Mouse (Mus musculus): Measurements from ENCODE around the gene Rrp1. TPM values are rescaled to one million over a fixed set of nuclear protein-coding genes. Genes with fewer than 3 reads are reported as not detected.
A peak's percentile ranks its signal among the peaks of the same experiment; 100 is the strongest.
"Not testable (repeated sequence)": the region's sequence is repeated elsewhere in the genome, so short reads cannot be mapped to it uniquely, and the experiment has no call there.

Rrp1 gene
- total and polyA plus RNA-seq, 3 experiments, result 273 to 417 TPM; not detected in 1

- H3K9ac ChIP-seq (ENCODE audit: control insufficient read depth, low read depth, low read length, poor library complexity, severe bottlenecking), result no peak overlapping the region
- no peaks in the 10 kb centered on the region for H3K79me2 ChIP-seq (ENCODE audit: control insufficient read depth, insufficient read depth, low read length, poor library complexity)
- H3K9me3 ChIP-seq (replicated peaks; ENCODE audit: insufficient read depth, low read length), result no peaks in the 10 kb centered on the region
- H3K4me3 ChIP-seq (ENCODE audit: control insufficient read depth in 1 of 2, insufficient read depth in 1 of 2, low read depth in 2 of 2, low read length in 2 of 2), result no peak overlapping the region
- no peak for DNase-seq (ENCODE audit: low read depth, low spot score)
- peaks cover 3 to 11% of the 10 kb centered on the region in 2 experiments; a peak in 3 of 4 replicates for H3K27me3 ChIP-seq (ENCODE audit: control insufficient read depth in 1 of 2, insufficient read depth in 2 of 2, low read length in 2 of 2)
- TF ChIP-seq CHD1 (IDR thresholded peaks at IDR 0.05; ENCODE audit: low read depth, low read length), result no peak
- TF ChIP-seq TBP (IDR thresholded peaks at IDR 0.05; ENCODE audit: low read depth, low read length), result no peak
- TF ChIP-seq TAL1 (IDR thresholded peaks at IDR 0.05; ENCODE audit: low read length), result no peak
- no peak for TF ChIP-seq USF2 (IDR thresholded peaks at IDR 0.05; ENCODE audit: borderline replicate concordance in 1 of 2, insufficient read depth in 1 of 2, low read depth in 1 of 2, low read length in 2 of 2)
- no peak for TF ChIP-seq GATA1 (IDR thresholded peaks at IDR 0.05; ENCODE audit: low read depth, low read length)
- TF ChIP-seq UBTF (IDR thresholded peaks at IDR 0.05; ENCODE audit: borderline replicate concordance, insufficient read depth, low read depth, low read length), result no peak
- no peak for TF ChIP-seq POLR2AphosphoS5 (IDR thresholded peaks at IDR 0.05; ENCODE audit: borderline replicate concordance, low read depth, low read length)
- TF ChIP-seq RCOR1 (IDR thresholded peaks at IDR 0.05; ENCODE audit: low read depth, low read length), result no peak
- TF ChIP-seq POLR2AphosphoS2 (IDR thresholded peaks at IDR 0.05; ENCODE audit: low read length), result no peak
- no peak for TF ChIP-seq USF1 (IDR thresholded peaks at IDR 0.05; ENCODE audit: low read depth, low read length)
- TF ChIP-seq MYB (IDR thresholded peaks at IDR 0.05; ENCODE audit: low read depth, low read length), result no peak
- TF ChIP-seq EP300 (IDR thresholded peaks at IDR 0.05; ENCODE audit: low read depth in 1 of 2, low read length in 2 of 2), result no peak
- TF ChIP-seq KAT2A (conservative IDR thresholded peaks at IDR 0.05; ENCODE audit: low read depth, low read length), result no peak
- no peaks in the 10 kb centered on the region; a peak in 1 of 4 replicates for H3K36me3 ChIP-seq (ENCODE audit: control insufficient read depth in 1 of 2, insufficient read depth in 2 of 2, low read length in 2 of 2)
- H3K4me1 ChIP-seq (ENCODE audit: control insufficient read depth in 1 of 2, insufficient read depth in 2 of 2, low read length in 2 of 2), result no peaks in the 10 kb centered on the region; a peak in 1 of 4 replicates
- H3K27ac ChIP-seq (ENCODE audit: control insufficient read depth, low read depth, low read length), result no peak overlapping the region
Observed at GRCm38 (mm10) chr10:78360290-78360711, 52.5 kb downstream of the Rrp1 start.

GRCm38 (mm10) chr10:78358999-78359398 is 53.8 kb downstream of the Rrp1 start:
- TF ChIP-seq CTCF (IDR thresholded peaks at IDR 0.05 in 2 of 3, conservative IDR thresholded peaks at IDR 0.05 in 1 of 3; ENCODE audit: control insufficient read depth in 1 of 3, insufficient read depth in 1 of 3, low read depth in 2 of 3, low read length in 3 of 3, poor library complexity in 1 of 3, severe bottlenecking in 1 of 3), result peak in 2 of 3 experiments; percentile 2 to 18; a peak in 1 of 6 replicates
- TF ChIP-seq SMC3 (IDR thresholded peaks at IDR 0.05; ENCODE audit: low read depth, low read length), result 0 out of 2 replicates have a peak, but pooled peaks have one; percentile 6
- not testable (repeated sequence) for H3K36me3 ChIP-seq (ENCODE audit: control insufficient read depth in 1 of 2, insufficient read depth in 2 of 2, low read length in 2 of 2); H3K4me3 ChIP-seq (ENCODE audit: control insufficient read depth in 1 of 2, insufficient read depth in 1 of 2, low read depth in 2 of 2, low read length in 2 of 2); H3K79me2 ChIP-seq (ENCODE audit: control insufficient read depth, insufficient read depth, low read length, poor library complexity); H3K9ac ChIP-seq (ENCODE audit: control insufficient read depth, low read depth, low read length, poor library complexity, severe bottlenecking); H3K27ac ChIP-seq (ENCODE audit: control insufficient read depth, low read depth, low read length); H3K9me3 ChIP-seq (replicated peaks; ENCODE audit: insufficient read depth, low read length); DNase-seq (ENCODE audit: low read depth, low spot score); H3K4me1 ChIP-seq (ENCODE audit: control insufficient read depth in 1 of 2, insufficient read depth in 2 of 2, low read length in 2 of 2)
- H3K27me3 ChIP-seq (ENCODE audit: control insufficient read depth in 1 of 2, insufficient read depth in 2 of 2, low read length in 2 of 2), result peaks cover 3 to 11% of the 10 kb centered on the region in 2 experiments; a peak in 3 of 4 replicates
